Mouse (Mus musculus) cerebellum, adult 2 months (tissue): ENCODE data around the gene Zfp704. TPM values are rescaled to one million over a fixed set of nuclear protein-coding genes. Genes with fewer than 3 reads are reported as not detected.

Experiments
- DNase-seq, 2 experiments: peaks; one replicate each; pipeline ENCODE4 v3.0.0; 2021
- H3K27ac ChIP-seq: fragments of 200-500 bp; 2 replicates; pipeline ENCODE4 v1.5.1; 2012; ENCODE audit warnings: low read length, control low read depth, inconsistent platforms; ENCODE audit not compliant: insufficient read depth
- H3K27me3 ChIP-seq: fragments of 200-500 bp; 2 replicates; pipeline ENCODE4 v1.6.1; 2012; ENCODE audit warnings: inconsistent platforms, mild to moderate bottlenecking, low read length, moderate library complexity; ENCODE audit not compliant: control insufficient read depth, insufficient read depth
- H3K4me1 ChIP-seq: fragments of 200-500 bp; 2 replicates; pipeline ENCODE4 v1.6.1; 2011; ENCODE audit warnings: low read length; ENCODE audit not compliant: control insufficient read depth, insufficient read depth
- H3K4me3 ChIP-seq: fragments of 200-500 bp; replicated peaks from 2 replicates; pipeline ENCODE3; 2011; ENCODE audit warnings: mild to moderate bottlenecking, low read depth, low read length, control low read depth; ENCODE audit not compliant: insufficient read depth
- CTCF ChIP-seq: fragments of 200-500 bp; IDR thresholded peaks from 2 replicates; pipeline ENCODE4 v1.5.1; 2011; ENCODE audit warnings: low read depth, mild to moderate bottlenecking, control low read depth, low read length, moderate library complexity, borderline replicate concordance; ENCODE audit not compliant: insufficient read depth
- POLR2A ChIP-seq: fragments of 200-500 bp; IDR thresholded peaks from 2 replicates; pipeline ENCODE4 v1.6.1; 2011; ENCODE audit warnings: low read length, control low read depth, borderline replicate concordance; ENCODE audit not compliant: insufficient read depth
- WGBS: fragments of 180-500 bp; shearing (Covaris S2); methylation state at CpG from one replicate; pipeline ENCODE4 v1.1.7; 2018; 5-methylcytosine and 5-hydroxymethylcytosine counted together
- polyA plus RNA-seq: library from polyadenylated mRNA; depleted of rRNA; stranded (reverse); fragments of >200 nt; gene quantifications from 2 replicates; pipeline ENCODE4 v1.2.3, GENCODE M21; 2012

Zfp704 gene
- polyA plus RNA-seq, 1 experiment, result 13.1 TPM

- DNase-seq, result no peak
- Histone ChIP-seq H3K27ac (no peak overlapping the region), H3K27me3 (no peaks in the 10 kb centered on the region), H3K4me3 (no peak overlapping the region), H3K4me1 (peaks cover 13% of the 10 kb centered on the region)
- WGBS, result 86% methylated on average over 5 of the region's 5 CpGs
- TF ChIP-seq POLR2A (no peak), CTCF (no peak)
Observed at GRCm38 (mm10) chr3:9480936-9481335, 128.9 kb downstream of the Zfp704 start.

- no peak for DNase-seq
- WGBS, result 88% methylated on average over 2 of the region's 2 CpGs
- TF ChIP-seq POLR2A, result no peak
- TF ChIP-seq CTCF, result no peak
Observed at GRCm38 (mm10) chr3:9477386-9477785, 132.5 kb downstream of the Zfp704 start.

DNA sequence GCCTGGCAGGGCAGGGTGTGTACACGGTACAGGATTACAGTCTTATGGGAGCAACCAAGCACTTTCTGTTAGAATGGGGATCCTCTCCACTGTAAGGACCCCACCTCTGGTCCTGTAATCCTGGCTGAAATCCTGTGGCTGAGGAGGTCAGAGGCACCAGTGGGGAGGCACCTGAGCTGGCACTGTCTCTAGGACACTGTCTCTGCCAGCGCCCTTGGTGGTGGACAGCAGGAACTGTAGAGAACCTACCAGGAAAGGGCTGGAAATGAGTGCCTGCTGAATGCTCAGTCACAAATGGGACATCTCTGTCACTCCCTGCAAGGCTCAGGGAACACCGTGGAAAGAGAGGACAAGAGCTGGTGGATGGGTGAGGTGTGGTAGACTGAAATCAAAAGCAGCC is 133.5 kb downstream of the Zfp704 start:
- peaks cover 2% of the 10 kb centered on the region; the same call in 1 of the 2 replicates for H3K4me1 ChIP-seq
- no peak for DNase-seq
- no peaks in the 10 kb centered on the region for H3K27me3 ChIP-seq
- no peak for TF ChIP-seq POLR2A
- no peak for TF ChIP-seq CTCF
- H3K27ac ChIP-seq, result no peak overlapping the region
- H3K4me3 ChIP-seq, result no peak overlapping the region
- 71% methylated on average over 3 of the region's 3 CpGs for WGBS

More at GRCm38 (mm10) chr3:9477386-9477785, 132.5 kb downstream of the Zfp704 start:
- Histone ChIP-seq H3K4me1 (peaks cover 4% of the 10 kb centered on the region; the same call in 1 of the 2 replicates), H3K27ac (no peak overlapping the region), H3K27me3 (no peaks in the 10 kb centered on the region), H3K4me3 (no peak overlapping the region)

DNA sequence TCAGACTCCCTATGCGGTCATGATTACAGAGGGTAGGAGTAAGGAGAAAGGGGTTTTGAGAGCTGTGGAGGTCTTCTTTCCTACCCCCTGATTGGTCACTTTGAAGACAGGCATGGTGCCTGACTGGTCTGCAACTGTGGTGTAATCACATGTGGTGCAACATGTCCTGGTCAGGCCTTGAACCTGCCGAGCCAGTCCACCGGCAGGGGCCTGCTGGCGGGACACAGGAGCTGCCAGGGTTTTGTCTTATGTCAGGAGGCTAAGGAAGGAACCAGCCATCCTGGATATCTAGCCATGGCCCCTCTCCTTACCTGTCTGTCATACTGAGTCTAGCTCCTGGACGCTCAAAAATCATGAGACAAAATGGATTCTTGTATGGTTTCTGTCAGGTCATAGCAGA is 134.4 kb downstream of the Zfp704 start:
- H3K27ac ChIP-seq, result no peak overlapping the region
- no peaks in the 10 kb centered on the region for H3K4me1 ChIP-seq
- WGBS, result 84% methylated on average over 5 of the region's 5 CpGs
- H3K27me3 ChIP-seq, result no peaks in the 10 kb centered on the region
- TF ChIP-seq CTCF (no peak), POLR2A (no peak)
- H3K4me3 ChIP-seq, result no peak overlapping the region
- DNase-seq, result no peak

GRCm38 (mm10) chr3:9474331-9474730 is 135.6 kb downstream of the Zfp704 start:
- Histone ChIP-seq H3K4me1 (no peaks in the 10 kb centered on the region), H3K4me3 (no peak overlapping the region), H3K27ac (no peak overlapping the region), H3K27me3 (no peaks in the 10 kb centered on the region)
- WGBS, result 95% methylated on average over 6 of the region's 6 CpGs
- TF ChIP-seq POLR2A, result no peak
- no peak for DNase-seq

DNA sequence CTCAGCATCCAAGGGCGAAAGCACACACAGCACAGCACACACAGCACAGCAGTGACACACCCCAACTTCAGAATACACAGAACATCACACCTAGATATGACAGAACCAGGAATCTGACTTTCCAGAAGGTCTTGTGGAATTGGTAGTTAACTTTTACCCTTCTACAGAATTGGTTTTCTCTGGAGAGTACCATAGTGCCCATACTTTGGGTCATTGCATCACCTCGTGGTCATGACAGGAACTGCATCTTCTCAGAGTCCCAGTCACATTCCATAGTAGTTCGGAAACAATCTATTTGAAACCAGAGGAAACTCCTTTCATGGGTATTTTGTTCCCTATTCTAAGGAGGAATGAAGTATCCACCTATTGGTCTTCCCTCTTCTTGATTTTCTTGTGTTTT is 143.6 kb downstream of the Zfp704 start:
- TF ChIP-seq CTCF (peak; percentile 62; the same call in 1 of the 2 replicates), POLR2A (no peak)
- Histone ChIP-seq H3K27ac (no peak overlapping the region), H3K4me3 (no peak overlapping the region), H3K27me3 (no peaks in the 10 kb centered on the region), H3K4me1 (no peaks in the 10 kb centered on the region; the same call in 1 of the 2 replicates)
- 44% methylated on average over 3 of the region's 3 CpGs for WGBS
- DNase-seq, result peak; percentile 31 to 59

DNA sequence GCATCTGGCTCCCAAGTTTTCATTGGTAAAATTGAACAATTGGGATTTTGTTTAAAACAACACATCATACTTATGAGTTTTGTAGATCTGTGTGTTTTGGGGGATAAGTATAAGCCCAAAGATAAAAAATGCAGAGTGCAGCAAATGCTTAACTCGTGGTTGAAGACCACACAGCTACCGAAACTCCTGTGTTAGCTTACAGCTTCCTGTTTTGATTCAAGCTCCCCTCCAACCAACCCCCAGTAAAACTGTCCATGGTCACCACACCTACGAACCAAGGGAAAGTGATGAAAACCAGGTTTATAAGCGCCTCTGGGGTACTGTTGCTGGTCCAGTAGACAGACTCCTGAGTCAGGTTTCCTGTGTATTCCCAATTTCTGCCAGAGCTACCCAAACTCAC is 144.2 kb downstream of the Zfp704 start:
- DNase-seq, result no peak
- Histone ChIP-seq H3K4me1 (no peaks in the 10 kb centered on the region; the same call in 1 of the 2 replicates), H3K27ac (no peak overlapping the region), H3K4me3 (no peak overlapping the region), H3K27me3 (no peaks in the 10 kb centered on the region)
- TF ChIP-seq POLR2A, result no peak
- TF ChIP-seq CTCF, result no peak
- WGBS, result 91% methylated on average over 4 of the region's 4 CpGs

- Histone ChIP-seq H3K4me3 (no peak overlapping the region), H3K4me1 (no peaks in the 10 kb centered on the region; the same call in 1 of the 2 replicates), H3K27me3 (no peaks in the 10 kb centered on the region), H3K27ac (no peak overlapping the region)
- peak; percentile 29 to 39 for DNase-seq
- 34% methylated on average over 5 of the region's 5 CpGs for WGBS
- TF ChIP-seq CTCF (no peak), POLR2A (no peak)
Observed at GRCm38 (mm10) chr3:9461660-9462059, 148.2 kb downstream of the Zfp704 start.

DNA sequence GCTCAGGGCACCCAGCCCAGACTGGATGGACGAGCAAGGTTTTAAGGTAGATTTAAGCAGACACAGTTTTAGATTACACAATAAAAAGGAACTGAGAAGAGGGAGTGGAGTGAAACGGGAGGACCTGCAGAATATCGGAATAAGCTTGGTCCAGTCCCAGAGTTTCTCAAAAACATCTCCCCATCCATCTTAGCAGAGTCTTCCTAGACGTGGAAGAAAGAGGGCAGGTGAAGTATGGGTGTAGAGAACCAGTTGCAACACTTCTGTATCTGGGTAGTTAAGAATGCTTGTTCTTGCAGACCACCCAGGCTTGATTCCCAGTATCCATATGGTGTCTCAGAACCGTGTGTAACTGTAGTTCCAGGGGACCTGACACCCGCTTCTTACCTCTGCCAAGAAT is 149.6 kb downstream of the Zfp704 start:
- Histone ChIP-seq H3K4me1 (no peaks in the 10 kb centered on the region; the same call in 1 of the 2 replicates), H3K27ac (no peak overlapping the region), H3K27me3 (no peaks in the 10 kb centered on the region), H3K4me3 (no peak overlapping the region)
- no peak for DNase-seq
- 83% methylated on average over 6 of the region's 6 CpGs for WGBS
- no peak for TF ChIP-seq CTCF
